Mouse (Mus musculus) limb, embryonic 11.5 days (tissue): ENCODE data around the gene Wnt10a. TPM values are rescaled to one million over a fixed set of nuclear protein-coding genes. Genes with fewer than 3 reads are reported as not detected.

ENCODE experiments used
- ATAC-seq: fragments of 200-750 bp; cut with Nextera tagmentation; 2 replicates; pipeline ENCODE4 v1.8.0; 2017; ENCODE audit warnings: low read depth; ENCODE audit not compliant: insufficient number of reproducible peaks, low FRiP score, low TSS enrichment
- DNase-seq: peaks from one replicate; pipeline ENCODE4 v3.0.0-alpha.2; 2015; ENCODE audit warnings: low spot score
- H3K27ac ChIP-seq: fragments of 300-500 bp; sonication (generic); replicated peaks from 2 replicates; pipeline ENCODE4 v1.5.1; 2014; ENCODE audit warnings: low read depth, mild to moderate bottlenecking, low read length
- H3K27me3 ChIP-seq: fragments of 300-500 bp; sonication (generic); 2 replicates; pipeline ENCODE4 v1.6.1; 2014; ENCODE audit warnings: mild to moderate bottlenecking, low read length, mixed read lengths; ENCODE audit not compliant: control insufficient read depth, insufficient read depth
- H3K36me3 ChIP-seq: fragments of 300-500 bp; sonication (generic); 2 replicates; pipeline ENCODE4 v1.6.1; 2014; ENCODE audit warnings: mild to moderate bottlenecking, low read length, moderate library complexity, mixed read lengths; ENCODE audit not compliant: control insufficient read depth, insufficient read depth
- H3K4me1 ChIP-seq: fragments of 300-500 bp; sonication (generic); 2 replicates; pipeline ENCODE4 v1.6.1; 2014; ENCODE audit warnings: low read length, mixed read lengths; ENCODE audit not compliant: control insufficient read depth, insufficient read depth
- H3K4me2 ChIP-seq: fragments of 300-500 bp; sonication (generic); 2 replicates; pipeline ENCODE4 v1.6.1; 2014; ENCODE audit warnings: low read depth, mild to moderate bottlenecking, moderate library complexity; ENCODE audit not compliant: severe bottlenecking
- H3K4me3 ChIP-seq: fragments of 300-500 bp; sonication (generic); 2 replicates; pipeline ENCODE4 v1.5.1; 2014; ENCODE audit warnings: low read depth, low read length
- H3K9ac ChIP-seq: fragments of 300-500 bp; sonication (generic); 2 replicates; pipeline ENCODE4 v1.6.1; 2014; ENCODE audit warnings: mild to moderate bottlenecking, low read length
- H3K9me3 ChIP-seq: fragments of 300-500 bp; sonication (generic); 2 replicates; pipeline ENCODE4 v1.6.1; 2016; ENCODE audit warnings: low read length; ENCODE audit not compliant: control insufficient read depth
- WGBS: fragments of 180-500 bp; shearing (Covaris S2); extraction: QIAGEN DNeasy Blood & Tissue Kit; methylation state at CpG from one replicate; pipeline ENCODE4 v1.1.7; 2014; 5-methylcytosine and 5-hydroxymethylcytosine counted together
- polyA plus RNA-seq: library from polyadenylated mRNA; unstranded; fragments of >200 nt; fragmentation: Nextera tagmentation; extraction: Ambion mirVana; gene quantifications from 2 replicates; pipeline ENCODE4 v1.2.1, GENCODE M21; 2014

Gene Wnt10a
- polyA plus RNA-seq, result 1.4 and 1.6 TPM in 2 replicates

- H3K27me3 ChIP-seq, result peaks cover 82% of the 10 kb centered on the region
- H3K4me1 ChIP-seq, result peaks cover 37% of the 10 kb centered on the region
- no peaks in the 10 kb centered on the region for H3K36me3 ChIP-seq
- 4% methylated on average over 11 of the region's 11 CpGs for WGBS
- no peaks in the 10 kb centered on the region for H3K9me3 ChIP-seq
- H3K4me3 ChIP-seq, result peak within 1 kb of the TSS; percentile 21
- ATAC-seq (no peak), DNase-seq (peak; percentile 25)
- no peak within 1 kb of the TSS for H3K27ac ChIP-seq
- peak within 1 kb of the TSS; percentile 34 for H3K4me2 ChIP-seq
- H3K9ac ChIP-seq, result 0 out of 2 replicates have a peak within 1 kb of the TSS, but pooled peaks have one; percentile 5
These were observed at the start of gene Wnt10a for GRCm38 (mm10) chr1:74791249-74791648. TSS of gene Wnt10a (plus strand) at chr1:74791516.

GRCm38 (mm10) chr1:74747335-74747734 lies 44.0 kb upstream of the Wnt10a start:
- Histone ChIP-seq H3K4me1 (no peaks in the 10 kb centered on the region), H3K27ac (no peak overlapping the region), H3K9ac (no peak overlapping the region), H3K27me3 (0 out of 2 replicates have a peak, but pooled peaks cover 12% of the 10 kb centered on the region), H3K9me3 (no peaks in the 10 kb centered on the region), H3K4me3 (no peak overlapping the region), H3K4me2 (no peak overlapping the region), H3K36me3 (no peaks in the 10 kb centered on the region)
- 74% methylated on average over 5 of the region's 5 CpGs for WGBS
- no peak for ATAC-seq
- no peak for DNase-seq

GRCm38 (mm10) chr1:74748643-74749271 lies 42.6 kb upstream of the Wnt10a start, which contains the start of gene Prkag3:
TSS of gene Prkag3 (minus strand) at chr1:74749221.
- ATAC-seq (no peak), DNase-seq (peak; percentile 74)
- Histone ChIP-seq H3K27ac (no peak within 1 kb of the TSS), H3K36me3 (no peaks in the 10 kb centered on the region), H3K27me3 (0 out of 2 replicates have a peak, but pooled peaks cover 12% of the 10 kb centered on the region), H3K4me1 (no peaks in the 10 kb centered on the region), H3K9ac (no peak within 1 kb of the TSS; the same call in 1 of the 2 replicates), H3K9me3 (no peaks in the 10 kb centered on the region), H3K4me3 (peak within 1 kb of the TSS; percentile 12; the same call in 1 of the 2 replicates), H3K4me2 (peak within 1 kb of the TSS; percentile 44)
- WGBS, result 9% methylated on average over 30 of the region's 30 CpGs

GRCm38 (mm10) chr1:74749301-74749700 lies 42.0 kb upstream of the Wnt10a start:
- Histone ChIP-seq H3K9ac (no peak overlapping the region), H3K9me3 (no peaks in the 10 kb centered on the region), H3K27me3 (0 out of 2 replicates have a peak, but pooled peaks cover 12% of the 10 kb centered on the region), H3K36me3 (no peaks in the 10 kb centered on the region), H3K4me3 (no peak overlapping the region), H3K27ac (no peak overlapping the region), H3K4me1 (no peaks in the 10 kb centered on the region), H3K4me2 (no peak overlapping the region)
- ATAC-seq (no peak), DNase-seq (no peak)
- WGBS, result 62% methylated on average over 7 of the region's 7 CpGs

GRCm38 (mm10) chr1:74750683-74751082 lies 40.6 kb upstream of the Wnt10a start:
- Histone ChIP-seq H3K36me3 (no peaks in the 10 kb centered on the region), H3K27me3 (0 out of 2 replicates have a peak, but pooled peaks cover 12% of the 10 kb centered on the region), H3K4me1 (no peaks in the 10 kb centered on the region), H3K9ac (no peak overlapping the region), H3K4me2 (no peak overlapping the region), H3K27ac (no peak overlapping the region), H3K9me3 (no peaks in the 10 kb centered on the region), H3K4me3 (no peak overlapping the region)
- ATAC-seq (no peak), DNase-seq (no peak)
- 85% methylated on average over 4 of the region's 4 CpGs for WGBS

- H3K9ac ChIP-seq, result no peak overlapping the region
- no peaks in the 10 kb centered on the region for H3K4me1 ChIP-seq
- 84% methylated on average over 8 of the region's 8 CpGs for WGBS
- no peaks in the 10 kb centered on the region for H3K9me3 ChIP-seq
- no peak overlapping the region for H3K27ac ChIP-seq
- ATAC-seq, result no peak
- H3K27me3 ChIP-seq, result 0 out of 2 replicates have a peak, but pooled peaks cover 12% of the 10 kb centered on the region
- no peak for DNase-seq
- H3K4me2 ChIP-seq, result no peak overlapping the region
- no peak overlapping the region for H3K4me3 ChIP-seq
- no peaks in the 10 kb centered on the region for H3K36me3 ChIP-seq
These were observed 39.2 kb upstream of the Wnt10a start for GRCm38 (mm10) chr1:74752150-74752549.

GRCm38 (mm10) chr1:74752833-74753232 lies 38.5 kb upstream of the Wnt10a start:
- Histone ChIP-seq H3K27me3 (0 out of 2 replicates have a peak, but pooled peaks cover 9% of the 10 kb centered on the region), H3K9ac (no peak overlapping the region), H3K27ac (no peak overlapping the region), H3K9me3 (no peaks in the 10 kb centered on the region), H3K4me1 (no peaks in the 10 kb centered on the region), H3K4me3 (no peak overlapping the region), H3K36me3 (no peaks in the 10 kb centered on the region), H3K4me2 (no peak overlapping the region)
- WGBS, result 98% methylated on average over 3 of the region's 3 CpGs
- DNase-seq (no peak), ATAC-seq (no peak)

- Histone ChIP-seq H3K4me1 (no peaks in the 10 kb centered on the region), H3K27ac (no peak overlapping the region), H3K9ac (no peak overlapping the region), H3K36me3 (no peaks in the 10 kb centered on the region), H3K27me3 (0 out of 2 replicates have a peak, but pooled peaks cover 7% of the 10 kb centered on the region), H3K4me2 (no peak overlapping the region), H3K9me3 (no peaks in the 10 kb centered on the region), H3K4me3 (no peak overlapping the region)
- ATAC-seq (no peak), DNase-seq (no peak)
- WGBS, result 80% methylated on average over 8 of the region's 8 CpGs
These were observed 37.9 kb upstream of the Wnt10a start for GRCm38 (mm10) chr1:74753266-74753974.
